Mouse (Mus musculus): ENCODE measurements around the gene Trappc12. TPM values are rescaled to one million over a fixed set of nuclear protein-coding genes. Genes with fewer than 3 reads are reported as not detected.

Trappc12 gene
- 41.0 and 42.4 TPM in 2 replicates for polyA plus RNA-seq (2016; fragmentation: Nextera tagmentation; extraction: Ambion mirVana)

DNA sequence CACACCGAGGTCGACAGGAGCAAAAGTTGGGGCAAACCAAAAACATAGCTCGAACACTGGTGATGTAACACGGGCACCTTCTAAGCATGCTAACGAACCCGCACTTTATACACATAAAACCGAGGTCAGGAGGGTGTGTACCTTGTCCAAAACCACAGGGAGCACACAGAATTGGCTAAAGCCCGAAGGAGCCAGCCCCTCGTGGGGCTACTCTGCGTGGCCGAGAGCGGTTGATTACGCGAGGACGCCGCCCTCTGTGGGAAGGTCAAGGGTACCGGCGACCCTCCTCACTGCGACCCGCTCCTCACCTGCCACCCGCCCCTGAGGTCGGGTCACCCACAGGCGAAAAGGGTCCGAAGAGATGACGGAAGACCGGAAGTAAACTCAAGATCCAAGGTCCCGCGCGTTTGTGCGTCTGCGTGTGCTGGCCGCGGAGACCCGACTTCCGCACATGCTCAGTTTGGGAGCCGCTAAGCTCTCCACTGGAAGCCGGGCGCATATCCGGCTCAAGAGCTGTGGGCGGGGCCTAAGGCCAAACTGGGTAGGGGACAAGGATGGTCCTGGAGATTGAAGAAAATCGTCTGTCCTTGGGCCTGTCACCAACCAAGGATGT is at the start of gene Trappc12:
Gene Trappc12 (minus strand): TSS at position 452 of the 613 bp plus-strand sequence.
- peak; percentile 87 for ATAC-seq (ENCODE audit: low FRiP score, low read depth)
- H3K27me3 ChIP-seq (replicated peaks): no peaks in the 10 kb centered on the region
- peak within 1 kb of the TSS; percentile 71 for H3K9ac ChIP-seq
- peak within 1 kb of the TSS; percentile 74 for H3K4me2 ChIP-seq (replicated peaks)
- no peak within 1 kb of the TSS for H3K27ac ChIP-seq
- 3% methylated on average over 41 of the region's 41 CpGs for WGBS
- H3K4me1 ChIP-seq: peaks cover 18% of the 10 kb centered on the region
- peak within 1 kb of the TSS; percentile 76 for H3K4me3 ChIP-seq
- H3K9me3 ChIP-seq: no peaks in the 10 kb centered on the region
- H3K36me3 ChIP-seq: peaks cover 15% of the 10 kb centered on the region

- Histone ChIP-seq H3K27me3 (replicated peaks) (no peaks in the 10 kb centered on the region), H3K4me1 (peaks cover 33% of the 10 kb centered on the region), H3K36me3 (no peaks in the 10 kb centered on the region), H3K9ac (no peak overlapping the region), H3K4me2 (replicated peaks) (no peak overlapping the region), H3K27ac (peak overlapping the region; percentile 20; the same call in 1 of the 2 replicates), H3K9me3 (no peaks in the 10 kb centered on the region), H3K4me3 (no peak overlapping the region)
- ATAC-seq (ENCODE audit: low FRiP score, low read depth): peak; percentile 73
- 39% methylated on average over 11 of the region's 11 CpGs for WGBS
These were observed 49.6 kb upstream of the Trappc12 start for GRCm38 (mm10) chr12:28799798-28800411.

DNA sequence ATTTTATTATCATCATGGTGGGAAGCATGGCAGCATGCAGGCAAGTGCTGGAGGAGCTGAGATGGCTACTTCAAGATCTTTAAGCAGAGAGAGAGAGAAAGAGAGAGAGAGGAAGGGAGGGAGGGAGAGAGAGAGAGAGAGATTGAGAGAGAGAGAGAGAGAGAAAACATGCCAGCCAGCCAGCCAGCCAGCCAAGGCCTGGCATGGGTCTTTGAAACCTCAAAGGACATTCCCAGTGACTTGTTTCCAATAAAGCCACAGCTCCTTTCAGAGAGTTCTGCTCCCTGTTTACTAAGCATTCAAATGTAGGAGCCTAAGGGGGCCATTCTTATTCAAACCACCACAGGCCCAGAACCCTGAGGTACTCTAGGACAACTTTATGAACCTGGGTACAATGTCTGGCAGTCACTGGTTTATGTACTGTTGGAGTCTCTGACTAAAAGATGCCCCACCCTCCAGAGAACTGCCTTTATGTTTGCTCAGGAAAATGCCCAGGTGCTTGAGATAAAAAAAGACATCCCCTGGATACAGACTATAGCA is 46.7 kb upstream of the Trappc12 start:
- H3K4me1 ChIP-seq: peaks cover 27% of the 10 kb centered on the region
- no peak overlapping the region for H3K4me2 ChIP-seq (replicated peaks)
- no peaks in the 10 kb centered on the region for H3K36me3 ChIP-seq
- ATAC-seq (ENCODE audit: low FRiP score, low read depth): no peak
- H3K27ac ChIP-seq: no peak overlapping the region
- no peaks in the 10 kb centered on the region for H3K27me3 ChIP-seq (replicated peaks)
- H3K4me3 ChIP-seq: no peak overlapping the region
- H3K9me3 ChIP-seq: no peaks in the 10 kb centered on the region
- H3K9ac ChIP-seq: no peak overlapping the region

GRCm38 (mm10) chr12:28795041-28795440 is 44.8 kb upstream of the Trappc12 start:
- Histone ChIP-seq H3K9me3 (no peaks in the 10 kb centered on the region), H3K4me2 (replicated peaks) (no peak overlapping the region), H3K4me3 (no peak overlapping the region), H3K36me3 (no peaks in the 10 kb centered on the region), H3K9ac (no peak overlapping the region), H3K27me3 (replicated peaks) (no peaks in the 10 kb centered on the region), H3K4me1 (peaks cover 26% of the 10 kb centered on the region), H3K27ac (no peak overlapping the region)
- ATAC-seq (ENCODE audit: low FRiP score, low read depth): no peak
- WGBS: 85% methylated on average over 3 of the region's 3 CpGs

GRCm38 (mm10) chr12:28793715-28794114 is 43.4 kb upstream of the Trappc12 start:
- WGBS: 55% methylated on average over 2 of the region's 2 CpGs
- Histone ChIP-seq H3K9me3 (no peaks in the 10 kb centered on the region), H3K4me3 (no peak overlapping the region), H3K36me3 (no peaks in the 10 kb centered on the region), H3K4me1 (peaks cover 22% of the 10 kb centered on the region; the same call in 1 of the 2 replicates), H3K27ac (no peak overlapping the region), H3K9ac (no peak overlapping the region), H3K4me2 (replicated peaks) (no peak overlapping the region), H3K27me3 (replicated peaks) (no peaks in the 10 kb centered on the region)
- ATAC-seq (ENCODE audit: low FRiP score, low read depth): no peak

GRCm38 (mm10) chr12:28792613-28793012 is 42.3 kb upstream of the Trappc12 start:
- Histone ChIP-seq H3K36me3 (no peaks in the 10 kb centered on the region), H3K9me3 (no peaks in the 10 kb centered on the region), H3K4me2 (replicated peaks) (no peak overlapping the region), H3K4me3 (no peak overlapping the region), H3K27me3 (replicated peaks) (no peaks in the 10 kb centered on the region), H3K9ac (no peak overlapping the region), H3K4me1 (peaks cover 22% of the 10 kb centered on the region; the same call in 1 of the 2 replicates), H3K27ac (no peak overlapping the region)
- ATAC-seq (ENCODE audit: low FRiP score, low read depth): no peak
- WGBS: 69% methylated on average over 3 of the region's 3 CpGs

DNA sequence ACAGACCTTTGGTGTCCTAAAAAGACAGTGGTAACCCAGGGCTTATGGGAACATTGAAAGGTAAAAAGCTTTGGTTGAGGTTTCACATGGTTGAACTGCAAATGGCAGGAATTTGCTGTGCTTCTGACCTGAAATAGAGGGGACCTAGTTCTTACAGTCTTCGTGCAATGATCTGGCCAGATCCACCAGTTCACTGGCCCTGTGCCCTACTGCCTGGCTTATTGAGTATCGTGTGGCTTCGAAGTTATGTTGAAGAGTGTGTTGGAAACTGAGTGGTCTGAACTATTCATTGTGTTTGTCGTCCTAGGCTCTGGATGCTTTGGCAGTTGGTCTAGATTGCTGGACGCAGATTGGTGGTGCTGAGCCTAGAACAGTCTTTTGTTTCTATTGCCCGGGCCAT is 36.0 kb upstream of the Trappc12 start:
- no peaks in the 10 kb centered on the region for H3K36me3 ChIP-seq
- H3K27ac ChIP-seq: no peak overlapping the region
- H3K9me3 ChIP-seq: no peaks in the 10 kb centered on the region
- H3K9ac ChIP-seq: no peak overlapping the region
- H3K27me3 ChIP-seq (replicated peaks): no peaks in the 10 kb centered on the region
- no peak for ATAC-seq (ENCODE audit: low FRiP score, low read depth)
- peaks cover 47% of the 10 kb centered on the region for H3K4me1 ChIP-seq
- no peak overlapping the region for H3K4me2 ChIP-seq (replicated peaks)
- H3K4me3 ChIP-seq: no peak overlapping the region
- WGBS: 94% methylated on average over 6 of the region's 6 CpGs

DNA sequence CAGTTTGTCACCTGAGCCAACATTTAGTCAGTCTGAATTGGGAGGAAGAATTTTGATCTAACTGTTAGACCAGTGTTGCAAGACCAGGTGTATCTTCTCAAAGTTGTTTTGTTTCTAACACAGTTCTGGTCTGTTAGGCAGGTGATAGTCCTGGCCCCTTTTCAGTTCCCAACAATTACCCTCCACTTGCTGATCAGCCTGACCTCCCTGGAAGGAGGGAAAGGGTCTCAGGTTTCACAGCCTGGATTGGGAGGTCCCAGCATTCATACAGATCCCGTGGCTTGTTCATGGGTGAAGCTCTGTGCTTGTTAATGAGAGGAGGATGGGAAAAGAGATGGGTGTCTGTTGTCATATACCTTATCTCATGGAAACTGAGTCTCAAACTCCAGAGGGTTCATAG is 35.0 kb upstream of the Trappc12 start:
- no peak overlapping the region for H3K9ac ChIP-seq
- no peak overlapping the region for H3K4me3 ChIP-seq
- H3K36me3 ChIP-seq: no peaks in the 10 kb centered on the region
- no peak overlapping the region for H3K4me2 ChIP-seq (replicated peaks)
- peaks cover 52% of the 10 kb centered on the region for H3K4me1 ChIP-seq
- no peak for ATAC-seq (ENCODE audit: low FRiP score, low read depth)
- H3K27ac ChIP-seq: no peak overlapping the region
- H3K27me3 ChIP-seq (replicated peaks): no peaks in the 10 kb centered on the region
- 0% methylated on average over 1 of the region's 1 CpGs for whole genome bisulfite sequencing
- H3K9me3 ChIP-seq: no peaks in the 10 kb centered on the region

- ATAC-seq (ENCODE audit: low FRiP score, low read depth): no peak; the same call in 1 of the 2 replicates
- no peak overlapping the region for H3K9ac ChIP-seq
- no peaks in the 10 kb centered on the region for H3K9me3 ChIP-seq
- H3K4me1 ChIP-seq: peaks cover 52% of the 10 kb centered on the region
- H3K4me2 ChIP-seq (replicated peaks): 0 out of 2 replicates have a peak overlapping the region, but pooled peaks have one; percentile 18
- no peaks in the 10 kb centered on the region for H3K36me3 ChIP-seq
- H3K27me3 ChIP-seq (replicated peaks): no peaks in the 10 kb centered on the region
- H3K4me3 ChIP-seq: no peak overlapping the region
- no peak overlapping the region for H3K27ac ChIP-seq
- 15% methylated on average over 8 of the region's 8 CpGs for WGBS
These were observed 34.6 kb upstream of the Trappc12 start for GRCm38 (mm10) chr12:28784864-28785263.

DNA sequence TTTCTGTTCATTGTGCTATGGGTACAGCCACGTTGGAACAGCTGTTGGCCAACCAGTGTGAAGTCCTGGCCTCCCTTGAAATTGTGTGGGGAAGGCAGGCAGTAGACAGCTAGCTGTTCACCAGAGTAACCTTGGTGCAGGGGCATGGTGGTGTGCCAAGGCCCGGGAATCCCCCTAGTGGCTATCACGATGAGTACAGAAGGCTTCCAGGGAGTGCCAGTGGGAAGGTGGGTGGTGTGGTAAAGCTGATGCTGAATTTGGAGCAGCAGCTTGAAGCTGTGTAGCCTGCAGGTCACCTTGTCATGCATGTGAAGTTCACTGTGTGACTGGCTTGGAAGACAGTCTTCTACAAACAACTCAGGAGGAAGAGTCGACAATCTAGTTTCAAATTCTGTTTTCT is 34.1 kb upstream of the Trappc12 start:
- Histone ChIP-seq H3K4me3 (no peak overlapping the region), H3K4me2 (replicated peaks) (0 out of 2 replicates have a peak overlapping the region, but pooled peaks have one; percentile 18), H3K27me3 (replicated peaks) (no peaks in the 10 kb centered on the region), H3K36me3 (no peaks in the 10 kb centered on the region), H3K27ac (no peak overlapping the region), H3K4me1 (peaks cover 52% of the 10 kb centered on the region), H3K9ac (no peak overlapping the region), H3K9me3 (no peaks in the 10 kb centered on the region)
- ATAC-seq (ENCODE audit: low FRiP score, low read depth): peak; percentile 42; the same call in 1 of the 2 replicates
- WGBS: 38% methylated on average over 4 of the region's 4 CpGs

GRCm38 (mm10) chr12:28782637-28783036 is 32.4 kb upstream of the Trappc12 start:
- 90% methylated on average over 3 of the region's 3 CpGs for WGBS
- Histone ChIP-seq H3K4me2 (replicated peaks) (no peak overlapping the region), H3K9ac (no peak overlapping the region), H3K27ac (no peak overlapping the region), H3K36me3 (no peaks in the 10 kb centered on the region), H3K4me3 (no peak overlapping the region), H3K9me3 (no peaks in the 10 kb centered on the region), H3K4me1 (peaks cover 52% of the 10 kb centered on the region), H3K27me3 (replicated peaks) (no peaks in the 10 kb centered on the region)
- ATAC-seq (ENCODE audit: low FRiP score, low read depth): no peak

DNA sequence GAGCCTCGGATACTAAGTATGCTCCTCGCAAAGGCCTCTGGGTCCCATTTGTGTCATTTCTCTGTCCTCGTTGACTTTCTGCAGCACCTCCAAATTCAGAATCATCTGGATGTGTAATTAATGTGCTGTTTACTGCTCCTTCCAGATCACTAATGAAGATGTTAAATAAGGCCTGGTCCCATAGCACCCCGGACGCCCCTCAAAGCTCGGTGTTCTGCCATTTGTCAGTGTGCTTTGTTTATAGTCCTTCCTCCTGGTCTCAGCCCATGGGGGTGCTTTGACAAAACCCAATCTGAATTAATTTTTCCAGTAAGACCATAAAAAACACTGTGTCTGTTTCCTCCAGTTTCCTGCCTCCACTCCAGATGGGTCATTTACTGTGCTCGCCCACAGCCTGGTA is 29.9 kb upstream of the Trappc12 start:
- no peaks in the 10 kb centered on the region for H3K36me3 ChIP-seq
- peak overlapping the region; percentile 29; the same call in 1 of the 2 replicates for H3K27ac ChIP-seq
- 48% methylated on average over 7 of the region's 7 CpGs for WGBS

More for the DNA sequence above, 29.9 kb upstream of the Trappc12 start:
- Histone ChIP-seq H3K9me3 (no peaks in the 10 kb centered on the region), H3K27me3 (replicated peaks) (no peaks in the 10 kb centered on the region), H3K9ac (no peak overlapping the region), H3K4me1 (peaks cover 42% of the 10 kb centered on the region), H3K4me2 (replicated peaks) (no peak overlapping the region), H3K4me3 (no peak overlapping the region)
- 0 out of 2 replicates have a peak, but pooled peaks have one; percentile 31 for ATAC-seq (ENCODE audit: low FRiP score, low read depth)
